Mouse (Mus musculus) spleen, adult 2 months (tissue): ENCODE measurements around the gene Actr3b. TPM values are rescaled to one million over a fixed set of nuclear protein-coding genes. Genes with fewer than 3 reads are reported as not detected.

Experiments
- DNase-seq, 2 experiments: peaks; one replicate each; pipeline versions ENCODE4 v3.0.0 to v3.0.0-alpha.2; 2012 to 2021; ENCODE audit warnings: low spot score in 2 of 2, low read depth in 1 of 2
- H3K27ac ChIP-seq: fragments of 200-500 bp; 2 replicates; pipeline ENCODE4 v1.5.1; 2012; ENCODE audit warnings: low read length, inconsistent platforms; ENCODE audit not compliant: insufficient read depth
- H3K27me3 ChIP-seq: fragments of 200-500 bp; 2 replicates; pipeline ENCODE4 v1.6.1; 2012; ENCODE audit warnings: mild to moderate bottlenecking, moderate library complexity, low read length, inconsistent platforms; ENCODE audit not compliant: control insufficient read depth, insufficient read depth
- H3K36me3 ChIP-seq: fragments of 200-500 bp; 2 replicates; pipeline ENCODE4 v1.6.1; 2012; ENCODE audit warnings: mild to moderate bottlenecking, low read length, inconsistent platforms; ENCODE audit not compliant: control insufficient read depth, insufficient read depth
- H3K4me1 ChIP-seq: fragments of 200-500 bp; 2 replicates; pipeline ENCODE4 v1.6.1; 2011; ENCODE audit warnings: inconsistent platforms; ENCODE audit not compliant: control insufficient read depth, insufficient read depth, insufficient read length
- H3K4me3 ChIP-seq: fragments of 200-500 bp; 2 replicates; pipeline ENCODE4 v1.5.1; 2011; ENCODE audit warnings: mild to moderate bottlenecking, inconsistent platforms; ENCODE audit not compliant: insufficient read depth, insufficient read length; ENCODE audit errors: extremely low read depth
- CTCF ChIP-seq: fragments of 200-500 bp; IDR thresholded peaks from 2 replicates; pipeline ENCODE4 v1.5.1; 2011; ENCODE audit warnings: mild to moderate bottlenecking, inconsistent platforms; ENCODE audit not compliant: insufficient read depth, insufficient read length, insufficient replicate concordance; ENCODE audit errors: extremely low read depth
- POLR2A ChIP-seq: fragments of 200-500 bp; IDR thresholded peaks from 2 replicates; pipeline ENCODE4 v1.6.1; 2011; ENCODE audit warnings: low read depth, low read length, inconsistent platforms
- WGBS: fragments of 180-500 bp; shearing (Covaris S2); methylation state at CpG from one replicate; pipeline ENCODE4 v1.1.7; 2018; 5-methylcytosine and 5-hydroxymethylcytosine counted together
- polyA plus RNA-seq: library from polyadenylated mRNA; depleted of rRNA; stranded (reverse); fragments of >200 nt; gene quantifications from 2 replicates; pipeline ENCODE4 v1.2.3, GENCODE M21; 2012; rRNA removed

The Actr3b gene
- polyA plus RNA-seq, 1 experiment = 0.85 TPM

DNA sequence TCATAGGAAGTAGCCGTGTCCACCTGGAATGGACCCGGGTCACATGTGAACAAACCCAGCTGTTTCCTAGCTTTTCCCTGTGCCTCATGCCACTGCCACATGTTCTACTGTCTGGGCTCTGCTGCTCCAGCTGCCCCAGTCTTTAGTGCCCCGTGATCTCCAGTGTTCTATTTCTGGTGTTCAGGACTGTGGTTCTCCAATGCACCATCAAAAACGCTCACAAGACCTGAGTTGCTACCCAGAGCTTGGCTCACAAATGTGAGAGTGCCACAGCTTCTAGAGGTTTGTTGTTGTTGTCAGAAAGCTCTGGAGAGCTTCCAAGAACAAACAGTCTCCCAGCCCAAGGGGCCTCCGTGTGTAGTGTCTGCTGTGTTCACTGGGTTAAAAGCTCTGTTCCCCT, 117.5 kb downstream of the Actr3b start:
- H3K36me3 ChIP-seq = no peaks in the 10 kb centered on the region
- H3K4me3 ChIP-seq = no peak overlapping the region
- 87% methylated on average over 5 of the region's 5 CpGs for WGBS
- TF ChIP-seq CTCF (no peak), POLR2A (no peak)
- no peaks in the 10 kb centered on the region for H3K4me1 ChIP-seq
- H3K27ac ChIP-seq = no peak overlapping the region
- no peaks in the 10 kb centered on the region for H3K27me3 ChIP-seq
- DNase-seq = no peak

DNA sequence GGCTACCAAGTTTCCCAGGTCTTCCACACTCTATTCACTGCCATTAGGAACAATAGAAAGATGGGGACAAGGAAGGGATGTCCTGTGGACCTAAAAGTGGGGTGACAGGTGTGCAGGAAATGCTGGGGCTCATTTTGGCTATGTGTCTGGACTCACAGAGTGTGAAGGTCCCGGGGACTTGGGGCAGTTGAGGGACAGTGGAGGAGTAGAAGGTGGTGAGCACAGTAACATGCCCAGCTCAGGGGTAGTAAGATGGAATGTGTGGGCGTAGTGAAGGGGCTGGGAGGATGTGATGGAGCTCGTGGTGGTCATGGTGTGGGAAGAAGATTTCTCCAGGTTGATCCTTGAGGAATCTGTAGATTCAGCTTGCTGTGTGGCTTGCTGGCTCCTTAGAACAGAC, 118.2 kb downstream of the Actr3b start:
- H3K27ac ChIP-seq = no peak overlapping the region
- H3K4me3 ChIP-seq = no peak overlapping the region
- H3K27me3 ChIP-seq = no peaks in the 10 kb centered on the region
- whole genome bisulfite sequencing = 86% methylated on average over 3 of the region's 3 CpGs
- no peak for DNase-seq
- H3K36me3 ChIP-seq = no peaks in the 10 kb centered on the region
- no peaks in the 10 kb centered on the region for H3K4me1 ChIP-seq
- TF ChIP-seq POLR2A = no peak
- no peak for TF ChIP-seq CTCF

DNA sequence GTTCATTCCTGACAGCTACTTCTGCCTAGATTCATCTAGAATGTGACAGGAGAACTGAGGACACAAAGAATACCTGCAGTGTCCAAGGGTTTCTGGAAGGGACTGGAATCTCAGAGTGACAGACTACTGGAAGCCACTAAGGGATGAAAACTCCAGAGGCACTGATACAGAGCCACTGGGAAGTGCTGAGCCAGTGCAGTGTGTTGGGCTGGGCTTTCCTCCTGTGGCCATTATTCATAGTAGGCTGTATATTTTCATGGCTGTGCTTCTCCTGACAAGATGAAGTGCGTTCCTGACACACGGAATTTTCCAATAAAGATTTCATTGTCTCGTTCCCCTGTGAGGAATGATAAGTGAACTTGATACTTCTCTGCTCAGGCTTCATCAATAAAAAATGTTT, 126.9 kb downstream of the Actr3b start:
- TF ChIP-seq POLR2A = no peak
- TF ChIP-seq CTCF = no peak
- no peaks in the 10 kb centered on the region for H3K27me3 ChIP-seq
- no peak overlapping the region for H3K4me3 ChIP-seq
- WGBS = 86% methylated on average over 3 of the region's 3 CpGs
- H3K4me1 ChIP-seq = no peaks in the 10 kb centered on the region
- no peak for DNase-seq
- no peaks in the 10 kb centered on the region for H3K36me3 ChIP-seq
- H3K27ac ChIP-seq = no peak overlapping the region

DNA sequence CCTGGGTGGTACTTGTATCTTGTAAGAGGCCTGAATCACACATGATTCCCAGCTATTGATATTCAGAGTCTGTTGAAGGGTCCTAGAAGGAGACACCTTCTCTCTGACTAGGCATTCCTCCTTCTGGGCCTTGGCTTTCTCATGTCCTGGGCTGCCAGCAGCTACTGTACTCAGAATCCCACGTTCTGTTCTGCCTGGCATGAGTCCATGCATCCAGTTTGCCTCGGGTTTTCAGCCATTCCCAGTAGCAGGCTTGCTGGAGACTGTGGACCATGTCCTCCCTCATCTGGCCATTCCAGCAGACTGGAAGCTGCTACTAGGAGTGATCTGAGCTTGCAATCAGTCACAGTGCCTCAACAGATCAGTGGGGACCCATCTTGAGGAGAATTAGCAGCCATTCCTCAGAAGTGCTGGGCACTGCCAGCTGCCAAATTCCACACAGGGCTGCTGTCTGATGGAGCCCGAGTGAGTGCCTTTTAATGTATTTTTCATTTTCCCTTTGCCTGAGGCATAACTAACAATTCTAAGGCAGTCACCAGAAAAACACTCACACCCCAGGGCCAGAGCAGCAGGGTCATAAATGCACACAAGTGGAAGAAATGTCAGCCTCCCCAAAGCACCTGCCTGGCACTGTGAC, 130.1 kb downstream of the Actr3b start:
- no peak for DNase-seq
- Histone ChIP-seq H3K27me3 (no peaks in the 10 kb centered on the region), H3K36me3 (no peaks in the 10 kb centered on the region), H3K4me1 (no peaks in the 10 kb centered on the region), H3K4me3 (no peak overlapping the region), H3K27ac (no peak overlapping the region)
- 51% methylated on average over 3 of the region's 3 CpGs for WGBS
- no peak for TF ChIP-seq POLR2A
- TF ChIP-seq CTCF = no peak

DNA sequence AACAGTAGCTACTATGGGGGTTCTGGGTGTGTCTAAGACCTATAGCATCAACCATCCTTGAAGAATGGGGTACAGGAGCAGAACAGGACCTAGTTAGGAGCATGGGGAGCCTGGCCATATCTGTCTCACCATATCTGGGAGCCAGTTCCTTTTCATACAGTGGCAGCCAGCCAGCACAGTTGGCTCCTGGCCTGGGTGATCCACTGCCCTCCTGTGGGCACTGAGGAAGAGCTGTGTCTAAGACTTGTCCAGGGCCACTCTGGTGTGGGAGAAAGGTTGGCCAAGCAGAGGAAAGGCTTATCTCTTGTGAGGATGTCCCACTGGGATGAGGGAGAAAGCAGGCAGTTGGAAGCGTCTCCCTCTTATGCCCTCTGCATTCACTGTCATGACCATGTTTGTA, 131.5 kb downstream of the Actr3b start:
- H3K27ac ChIP-seq = no peak overlapping the region
- H3K4me3 ChIP-seq = no peak overlapping the region
- H3K36me3 ChIP-seq = no peaks in the 10 kb centered on the region
- DNase-seq = no peak
- H3K4me1 ChIP-seq = no peaks in the 10 kb centered on the region
- no peaks in the 10 kb centered on the region for H3K27me3 ChIP-seq
- 84% methylated on average over 1 of the region's 1 CpGs for WGBS
- TF ChIP-seq POLR2A (no peak), CTCF (no peak)

Other genes with a start within 250 kb of the Actr3b start
- not detected in 2 replicates for gene Cct8l1, start 243.9 kb upstream of the Actr3b start, polyA plus RNA-seq
- gene Xrcc2, start 54.2 kb upstream of the Actr3b start, polyA plus RNA-seq = 1.7 and 3.1 TPM in 2 replicates
- gene Gm21663, start 182.4 kb downstream of the Actr3b start, polyA plus RNA-seq = not detected in 2 replicates
- gene Gm21671, start 194.4 kb downstream of the Actr3b start, polyA plus RNA-seq = not detected in 2 replicates
- gene Gm21680, start 212.7 kb downstream of the Actr3b start, polyA plus RNA-seq = not detected in 2 replicates
- not detected in 2 replicates for gene Gm21698, start 228.7 kb downstream of the Actr3b start, polyA plus RNA-seq
- gene Gm1979, start 244.8 kb downstream of the Actr3b start, polyA plus RNA-seq = not detected in 2 replicates